Mouse (Mus musculus) cerebral cortex, adult 2 months (tissue): ENCODE results near the gene Tfe3.

Experiments used
- WGBS: fragments of 180-500 bp; shearing (Covaris S2); methylation state at CpG from one replicate; pipeline ENCODE4 v1.1.7; 2018; 5-methylcytosine and 5-hydroxymethylcytosine counted together

Tfe3 gene

GRCm38 (mm10) chrX:7750432-7751116 is 11.8 kb upstream of the Tfe3 start, which contains the start of gene Ccdc120:
Ccdc120 (minus strand) TSS chrX:7750905.
- WGBS = 3% methylated on average over 35 of the region's 56 CpGs

GRCm38 (mm10) chrX:7753627-7754026 is 8.7 kb upstream of the Tfe3 start:
- 9% methylated on average over 3 of the region's 3 CpGs for WGBS

GRCm38 (mm10) chrX:7762921-7763197 is 499 bp downstream of the Tfe3 start:
- WGBS = under 1% methylated on average over 21 of the region's 21 CpGs

- 6% methylated on average over 22 of the region's 22 CpGs for WGBS
Measured at GRCm38 (mm10) chrX:7763631-7764393, 1.5 kb downstream of the Tfe3 start.

GRCm38 (mm10) chrX:7764657-7765280 is 2.4 kb downstream of the Tfe3 start:
- WGBS = 10% methylated on average over 9 of the region's 9 CpGs

- 13% methylated on average over 12 of the region's 13 CpGs for WGBS
Measured at GRCm38 (mm10) chrX:7765281-7765670, 2.9 kb downstream of the Tfe3 start.

- WGBS = 7% methylated on average over 11 of the region's 11 CpGs
Measured at GRCm38 (mm10) chrX:7765764-7766163, 3.4 kb downstream of the Tfe3 start.

- 91% methylated on average over 7 of the region's 7 CpGs for WGBS
Measured at GRCm38 (mm10) chrX:7769302-7770017, 7.1 kb downstream of the Tfe3 start.

- 27% methylated on average over 2 of the region's 2 CpGs for WGBS
Measured at GRCm38 (mm10) chrX:7772766-7773165, 10.4 kb downstream of the Tfe3 start.

GRCm38 (mm10) chrX:7775501-7776205 is 13.3 kb downstream of the Tfe3 start:
- 73% methylated on average over 9 of the region's 9 CpGs for WGBS

- 46% methylated on average over 8 of the region's 8 CpGs for WGBS
Measured at GRCm38 (mm10) chrX:7776329-7777082, 14.1 kb downstream of the Tfe3 start.

- WGBS = 79% methylated on average over 7 of the region's 7 CpGs
Measured at GRCm38 (mm10) chrX:7778450-7779244, 16.3 kb downstream of the Tfe3 start.

- WGBS = 28% methylated on average over 3 of the region's 3 CpGs
Measured at GRCm38 (mm10) chrX:7779294-7779693, 16.9 kb downstream of the Tfe3 start.

- WGBS = 79% methylated on average over 4 of the region's 4 CpGs
Measured at GRCm38 (mm10) chrX:7782603-7783092, 20.3 kb downstream of the Tfe3 start.

- WGBS = 2% methylated on average over 24 of the region's 24 CpGs
Measured at GRCm38 (mm10) chrX:7789542-7790136, 27.3 kb downstream of the Tfe3 start, which contains the start of gene Gripap1. Gripap1 (plus strand) TSS chrX:7789765.

GRCm38 (mm10) chrX:7790309-7790708 is 27.9 kb downstream of the Tfe3 start:
- WGBS = 3% methylated on average over 5 of the region's 5 CpGs

GRCm38 (mm10) chrX:7793361-7793760 is 31.0 kb downstream of the Tfe3 start:
- WGBS = 33% methylated on average over 3 of the region's 3 CpGs

- WGBS = 31% methylated on average over 7 of the region's 7 CpGs
Measured at GRCm38 (mm10) chrX:7795016-7795415, 32.7 kb downstream of the Tfe3 start.

GRCm38 (mm10) chrX:7797327-7797726 is 35.0 kb downstream of the Tfe3 start:
- 92% methylated on average over 3 of the region's 3 CpGs for WGBS
